Mouse (Mus musculus): ENCODE measurements around the gene Ccnq.

- TF ChIP-seq GATA1 (IDR thresholded peaks at IDR 0.05; ENCODE audit: low read length) (no peak), TAL1 (IDR thresholded peaks at IDR 0.05; ENCODE audit: low read length) (no peak)
Observed at GRCm38 (mm10) chr11:78746264-78746663, 5.3 kb downstream of the Ccnq start.
